Mouse (Mus musculus) midbrain, postnatal 0 days (tissue): ENCODE data around the gene Hist1h4d. TPM values are rescaled to one million over a fixed set of nuclear protein-coding genes. Genes with fewer than 3 reads are reported as not detected.
A peak's percentile ranks its signal among the peaks of the same experiment; 100 is the strongest.
"Not testable (repeated sequence)": the region's sequence is repeated elsewhere in the genome, so short reads cannot be mapped to it uniquely, and the experiment has no call there.

Experiments
- ATAC-seq: fragments of 200-750 bp; cut with Nextera tagmentation; 2 replicates; pipeline ENCODE4 v1.8.0; 2017; ENCODE audit warnings: moderate number of reproducible peaks, mild to moderate bottlenecking, moderate TSS enrichment, moderate library complexity; ENCODE audit not compliant: low FRiP score
- DNase-seq: peaks from one replicate; pipeline ENCODE4 v3.0.0-alpha.2; 2015; ENCODE audit warnings: low spot score
- H3K27ac ChIP-seq: fragments of 300-500 bp; sonication (generic); 2 replicates; pipeline ENCODE4 v1.5.1; 2014; ENCODE audit warnings: low read depth, mild to moderate bottlenecking, low read length, mixed read lengths
- H3K27me3 ChIP-seq: fragments of 300-500 bp; sonication (generic); 2 replicates; pipeline ENCODE4 v1.6.1; 2014; ENCODE audit warnings: low read length, control low read depth, mixed read lengths; ENCODE audit not compliant: insufficient read depth
- H3K36me3 ChIP-seq: fragments of 300-500 bp; sonication (generic); 2 replicates; pipeline ENCODE4 v1.6.1; 2014; ENCODE audit warnings: low read length, control low read depth, mixed read lengths; ENCODE audit not compliant: insufficient read depth
- H3K4me1 ChIP-seq: fragments of 300-500 bp; sonication (generic); 2 replicates; pipeline ENCODE4 v1.6.1; 2014; ENCODE audit warnings: mild to moderate bottlenecking, control low read depth, antibody characterized with exemption, low read length, mixed read lengths; ENCODE audit not compliant: insufficient read depth
- H3K4me2 ChIP-seq: fragments of 300-500 bp; sonication (generic); 2 replicates; pipeline ENCODE4 v1.6.1; 2014; ENCODE audit warnings: low read depth, mild to moderate bottlenecking, low read length, mixed read lengths; ENCODE audit not compliant: poor library complexity, severe bottlenecking
- H3K4me3 ChIP-seq: fragments of 300-500 bp; sonication (generic); 2 replicates; pipeline ENCODE4 v1.5.1; 2014; ENCODE audit warnings: low read depth, mild to moderate bottlenecking, low read length, moderate library complexity
- H3K9ac ChIP-seq: fragments of 300-500 bp; sonication (generic); replicated peaks from 2 replicates; pipeline ENCODE4 v1.6.1; 2014; ENCODE audit warnings: mild to moderate bottlenecking, low read length, moderate library complexity, mixed read lengths; ENCODE audit not compliant: poor library complexity, severe bottlenecking
- H3K9me3 ChIP-seq: fragments of 300-500 bp; sonication (generic); 2 replicates; pipeline ENCODE4 v1.6.1; 2016; ENCODE audit warnings: low read length, control low read depth
- CTCF ChIP-seq: IDR thresholded peaks from 2 replicates; pipeline ENCODE4 v1.5.1; 2016; ENCODE audit warnings: antibody characterized with exemption, mild to moderate bottlenecking
- WGBS: fragments of 180-500 bp; shearing (Covaris S2); extraction: QIAGEN DNeasy Blood & Tissue Kit; methylation state at CpG from one replicate; pipeline ENCODE4 v1.1.7; 2014; 5-methylcytosine and 5-hydroxymethylcytosine counted together
- polyA plus RNA-seq: library from polyadenylated mRNA; unstranded; fragments of >200 nt; fragmentation: Nextera tagmentation; extraction: Ambion mirVana; gene quantifications from 2 replicates; pipeline ENCODE4 v1.2.1, GENCODE M21; 2015
- total RNA-seq: library from RNA; depleted of rRNA; stranded (reverse); fragments of >200 nt; gene quantifications from 2 replicates; pipeline ENCODE4 v1.2.3, GENCODE M21; 2014

Gene Hist1h4d
- total and polyA plus RNA-seq, 2 experiments from 2014 or later, result 18.0 to 1,141 TPM

DNA sequence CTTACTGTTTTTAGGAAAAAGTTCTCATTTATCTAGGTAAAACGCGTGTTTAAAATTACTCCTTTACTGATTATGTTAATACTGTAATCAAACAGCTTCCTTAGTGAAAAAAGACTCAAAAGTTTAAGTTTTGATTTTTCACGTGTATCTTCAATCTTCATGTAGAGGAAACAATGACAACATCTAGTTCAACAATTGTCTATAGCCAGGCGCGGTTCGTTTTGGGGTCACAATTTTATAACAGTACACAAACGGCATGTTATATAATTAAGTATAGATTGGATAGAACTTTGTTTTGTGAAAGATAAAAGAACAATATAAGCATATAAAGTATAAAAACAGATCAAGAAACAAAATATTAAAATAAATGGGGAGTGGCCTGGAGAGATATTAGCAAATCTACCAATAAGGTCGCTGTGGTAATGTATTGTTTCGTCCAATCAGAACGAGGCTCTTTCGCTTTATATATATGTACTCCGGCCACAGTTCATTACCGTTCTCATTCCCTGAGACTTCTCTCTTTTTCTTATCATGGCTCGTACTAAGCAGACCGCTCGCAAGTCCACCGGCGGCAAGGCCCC is 6.0 kb upstream of the Hist1h4d start, which contains the start of gene Hist1h3d:
Gene Hist1h3d, plus strand, starts transcription at position 493 of the 581 bp plus-strand sequence.
- H3K27me3 ChIP-seq, result no peaks in the 10 kb centered on the region
- 0 out of 2 replicates have a peak within 1 kb of the TSS, but pooled peaks have one; percentile 33 for H3K9ac ChIP-seq
- peak; percentile 63 for ATAC-seq
- peak within 1 kb of the TSS; percentile 53 for H3K4me2 ChIP-seq
- peak; percentile 93 for DNase-seq
- no peaks in the 10 kb centered on the region for H3K36me3 ChIP-seq
- peak within 1 kb of the TSS; percentile 67 for H3K27ac ChIP-seq
- H3K4me3 ChIP-seq, result peak within 1 kb of the TSS; percentile 38
- no peaks in the 10 kb centered on the region for H3K9me3 ChIP-seq
- H3K4me1 ChIP-seq, result 0 out of 2 replicates have a peak, but pooled peaks cover 8% of the 10 kb centered on the region
- under 1% methylated on average over 18 of the region's 18 CpGs for WGBS
- TF ChIP-seq CTCF, result no peak

DNA sequence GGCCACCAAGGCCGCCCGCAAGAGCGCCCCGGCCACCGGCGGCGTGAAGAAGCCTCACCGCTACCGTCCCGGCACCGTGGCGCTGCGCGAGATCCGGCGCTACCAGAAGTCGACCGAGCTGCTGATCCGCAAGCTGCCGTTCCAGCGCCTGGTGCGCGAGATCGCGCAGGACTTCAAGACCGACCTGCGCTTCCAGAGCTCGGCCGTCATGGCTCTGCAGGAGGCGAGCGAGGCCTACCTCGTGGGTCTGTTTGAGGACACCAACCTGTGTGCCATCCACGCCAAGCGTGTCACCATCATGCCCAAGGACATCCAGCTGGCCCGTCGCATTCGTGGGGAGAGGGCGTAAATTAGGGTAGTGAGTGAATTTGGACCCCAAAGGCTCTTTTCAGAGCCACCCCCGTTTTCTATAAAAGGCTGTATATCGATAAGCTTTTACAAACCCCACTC is 5.5 kb upstream of the Hist1h4d start:
- Histone ChIP-seq H3K4me2 (peak overlapping the region; percentile 53), H3K9ac (0 out of 2 replicates have a peak overlapping the region, but pooled peaks have one; percentile 33), H3K27ac (peak overlapping the region; percentile 47; the same call in 1 of the 2 replicates), H3K4me3 (peak overlapping the region; percentile 38)
- not testable (repeated sequence) for H3K36me3 ChIP-seq, H3K27me3 ChIP-seq, H3K9me3 ChIP-seq, DNase-seq, ATAC-seq, H3K4me1 ChIP-seq
- WGBS, result 0% methylated on average over 9 of the region's 40 CpGs

GRCm38 (mm10) chr13:23576351-23576881 is 5.0 kb upstream of the Hist1h4d start:
- Histone ChIP-seq H3K27me3 (no peaks in the 10 kb centered on the region), H3K9ac (no peak overlapping the region), H3K4me3 (peak overlapping the region; percentile 38), H3K4me2 (peak overlapping the region; percentile 53), H3K27ac (no peak overlapping the region), H3K36me3 (no peaks in the 10 kb centered on the region), H3K4me1 (0 out of 2 replicates have a peak, but pooled peaks cover 8% of the 10 kb centered on the region), H3K9me3 (no peaks in the 10 kb centered on the region)
- no peak for TF ChIP-seq CTCF
- 10% methylated on average over 7 of the region's 7 CpGs for WGBS
- no peak for ATAC-seq
- no peak for DNase-seq

DNA sequence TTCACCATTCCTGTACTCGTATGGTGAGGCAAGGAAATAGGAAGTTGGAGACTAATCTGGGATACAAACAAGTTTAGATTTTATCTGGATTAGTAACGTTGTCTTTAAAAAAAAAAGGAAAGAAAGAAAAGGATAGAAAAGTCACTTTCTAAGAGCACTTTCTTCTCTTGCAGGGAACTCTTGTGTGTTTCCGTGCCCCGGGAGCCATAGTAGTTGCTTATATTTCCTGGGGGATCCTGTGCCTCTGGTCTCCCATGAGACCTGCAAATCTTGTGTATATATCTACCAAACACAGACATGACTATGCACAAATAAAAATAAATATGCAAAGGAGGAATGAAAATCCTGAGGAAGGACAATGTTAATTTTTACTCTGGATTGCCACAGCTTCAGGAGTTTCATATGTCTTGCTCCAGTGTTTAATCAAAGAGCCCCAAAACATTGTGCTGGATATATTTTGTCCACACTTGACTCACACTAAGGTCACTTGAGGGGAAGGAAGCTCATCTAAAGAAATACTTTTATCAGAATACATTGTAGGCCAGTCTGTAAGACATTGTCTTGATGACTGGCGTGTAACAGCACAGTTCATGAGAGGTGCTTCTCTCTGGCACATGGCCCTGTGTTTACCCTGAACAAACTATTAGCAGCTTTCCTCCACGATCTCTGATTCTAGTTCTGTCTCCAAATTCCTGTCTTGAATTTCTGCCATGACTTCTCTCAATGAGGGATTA is 4.3 kb upstream of the Hist1h4d start:
- TF ChIP-seq CTCF, result no peak
- ATAC-seq (no peak), DNase-seq (no peak)
- Histone ChIP-seq H3K27ac (no peak overlapping the region), H3K4me1 (peaks cover 10% of the 10 kb centered on the region; the same call in 1 of the 2 replicates), H3K36me3 (no peaks in the 10 kb centered on the region), H3K4me2 (0 out of 2 replicates have a peak overlapping the region, but pooled peaks have one; percentile 53), H3K9me3 (no peaks in the 10 kb centered on the region), H3K27me3 (no peaks in the 10 kb centered on the region), H3K9ac (no peak overlapping the region), H3K4me3 (no peak overlapping the region)
- 55% methylated on average over 6 of the region's 6 CpGs for WGBS

- no peak for DNase-seq
- no peak overlapping the region for H3K4me2 ChIP-seq
- H3K27ac ChIP-seq, result no peak overlapping the region
- H3K36me3 ChIP-seq, result no peaks in the 10 kb centered on the region
- no peaks in the 10 kb centered on the region for H3K27me3 ChIP-seq
- H3K9ac ChIP-seq, result no peak overlapping the region
- H3K4me1 ChIP-seq, result peaks cover 10% of the 10 kb centered on the region; the same call in 1 of the 2 replicates
- no peak for TF ChIP-seq CTCF
- no peak overlapping the region for H3K4me3 ChIP-seq
- WGBS, result 98% methylated on average over 1 of the region's 1 CpGs
- no peak for ATAC-seq
- H3K9me3 ChIP-seq, result no peaks in the 10 kb centered on the region
Measured at GRCm38 (mm10) chr13:23577835-23578234, 3.6 kb upstream of the Hist1h4d start.
